Mouse (Mus musculus): Measurements from ENCODE around the gene 1700013F07Rik. TPM values are rescaled to one million over a fixed set of nuclear protein-coding genes. Genes with fewer than 3 reads are reported as not detected.
"Not testable (repeated sequence)": the region's sequence is repeated elsewhere in the genome, so short reads cannot be mapped to it uniquely, and the experiment has no call there.

The 1700013F07Rik gene
- polyA plus RNA-seq, 1 experiment from 2014 or later: 0.19 TPM

- H3K9me3 ChIP-seq (replicated peaks): no peaks in the 10 kb centered on the region
- WGBS: under 1% methylated on average over 40 of the region's 42 CpGs
- peak overlapping the region; percentile 81 for H3K27ac ChIP-seq
- peak; percentile 79 for ATAC-seq (replicated peaks; ENCODE audit: insufficient number of reproducible peaks, insufficient read depth, low FRiP score, low read depth)
- no peaks in the 10 kb centered on the region for H3K4me1 ChIP-seq (replicated peaks)
- peaks cover 22% of the 10 kb centered on the region for H3K36me3 ChIP-seq
- H3K4me3 ChIP-seq: peak overlapping the region; percentile 92
- peak overlapping the region; percentile 88 for H3K4me2 ChIP-seq
- no peaks in the 10 kb centered on the region for H3K27me3 ChIP-seq
- H3K9ac ChIP-seq: peak overlapping the region; percentile 91
These were observed 20.2 kb downstream of the 1700013F07Rik start for GRCm38 (mm10) chr3:108554111-108554561.

GRCm38 (mm10) chr3:108554587-108555312 is 20.8 kb downstream of the 1700013F07Rik start:
- Histone ChIP-seq H3K9ac (peak overlapping the region; percentile 91), H3K4me1 (replicated peaks) (no peaks in the 10 kb centered on the region), H3K9me3 (replicated peaks) (no peaks in the 10 kb centered on the region), H3K27me3 (no peaks in the 10 kb centered on the region), H3K4me3 (peak overlapping the region; percentile 92), H3K36me3 (peaks cover 26% of the 10 kb centered on the region), H3K4me2 (peak overlapping the region; percentile 88), H3K27ac (peak overlapping the region; percentile 81)
- WGBS: 18% methylated on average over 22 of the region's 22 CpGs
- peak; percentile 93 for ATAC-seq (replicated peaks; ENCODE audit: insufficient number of reproducible peaks, insufficient read depth, low FRiP score, low read depth)

GRCm38 (mm10) chr3:108557888-108558287 is 23.9 kb downstream of the 1700013F07Rik start:
- H3K4me3 ChIP-seq: no peak overlapping the region
- no peak overlapping the region for H3K27ac ChIP-seq
- H3K36me3 ChIP-seq: peaks cover 32% of the 10 kb centered on the region
- no peaks in the 10 kb centered on the region for H3K9me3 ChIP-seq (replicated peaks)
- H3K4me2 ChIP-seq: no peak overlapping the region
- no peak overlapping the region for H3K9ac ChIP-seq
- 92% methylated on average over 4 of the region's 4 CpGs for WGBS
- no peaks in the 10 kb centered on the region for H3K27me3 ChIP-seq
- H3K4me1 ChIP-seq (replicated peaks): peaks cover 10% of the 10 kb centered on the region
- no peak for ATAC-seq (replicated peaks; ENCODE audit: insufficient number of reproducible peaks, insufficient read depth, low FRiP score, low read depth)

GRCm38 (mm10) chr3:108562133-108562730 is 28.3 kb downstream of the 1700013F07Rik start, which contains the start of gene Tmem167b:
Gene Tmem167b, minus strand, starts transcription at chr3:108562466.
- peak within 1 kb of the TSS; percentile 84 for H3K9ac ChIP-seq
- peaks cover 26% of the 10 kb centered on the region for H3K36me3 ChIP-seq
- H3K27ac ChIP-seq: peak within 1 kb of the TSS; percentile 95
- under 1% methylated on average over 45 of the region's 45 CpGs for WGBS
- peaks cover 17% of the 10 kb centered on the region for H3K4me1 ChIP-seq (replicated peaks)
- H3K4me3 ChIP-seq: peak within 1 kb of the TSS; percentile 93
- ATAC-seq (replicated peaks; ENCODE audit: insufficient number of reproducible peaks, insufficient read depth, low FRiP score, low read depth): peak; percentile 96
- no peaks in the 10 kb centered on the region for H3K9me3 ChIP-seq (replicated peaks)
- peak within 1 kb of the TSS; percentile 76 for H3K4me2 ChIP-seq
- 0 out of 2 replicates have a peak, but pooled peaks cover 2% of the 10 kb centered on the region for H3K27me3 ChIP-seq

- Histone ChIP-seq H3K4me3 (peak overlapping the region; percentile 93), H3K4me2 (peak overlapping the region; percentile 76), H3K4me1 (replicated peaks) (peaks cover 17% of the 10 kb centered on the region), H3K9me3 (replicated peaks) (no peaks in the 10 kb centered on the region), H3K27me3 (0 out of 2 replicates have a peak, but pooled peaks cover 4% of the 10 kb centered on the region), H3K36me3 (peaks cover 23% of the 10 kb centered on the region), H3K9ac (peak overlapping the region; percentile 43), H3K27ac (peak overlapping the region; percentile 95)
- peak; percentile 57 for ATAC-seq (replicated peaks; ENCODE audit: insufficient number of reproducible peaks, insufficient read depth, low FRiP score, low read depth)
- 8% methylated on average over 15 of the region's 15 CpGs for WGBS
These were observed 28.9 kb downstream of the 1700013F07Rik start for GRCm38 (mm10) chr3:108562777-108563271.

GRCm38 (mm10) chr3:108563309-108563708 is 29.4 kb downstream of the 1700013F07Rik start:
- peak overlapping the region; percentile 93 for H3K4me3 ChIP-seq
- H3K36me3 ChIP-seq: peaks cover 18% of the 10 kb centered on the region
- H3K27ac ChIP-seq: peak overlapping the region; percentile 95
- peak overlapping the region; percentile 76 for H3K4me2 ChIP-seq
- peaks cover 17% of the 10 kb centered on the region for H3K4me1 ChIP-seq (replicated peaks)
- 0 out of 2 replicates have a peak, but pooled peaks cover 7% of the 10 kb centered on the region for H3K27me3 ChIP-seq
- 4% methylated on average over 4 of the region's 4 CpGs for WGBS
- H3K9me3 ChIP-seq (replicated peaks): no peaks in the 10 kb centered on the region
- ATAC-seq (replicated peaks; ENCODE audit: insufficient number of reproducible peaks, insufficient read depth, low FRiP score, low read depth): no peak
- peak overlapping the region; percentile 43 for H3K9ac ChIP-seq

GRCm38 (mm10) chr3:108567990-108568877 is 34.3 kb downstream of the 1700013F07Rik start:
- Histone ChIP-seq H3K27ac (no peak overlapping the region), H3K9me3 (replicated peaks) (no peaks in the 10 kb centered on the region), H3K9ac (no peak overlapping the region), H3K27me3 (peaks cover 9% of the 10 kb centered on the region), H3K4me3 (no peak overlapping the region), H3K36me3 (no peaks in the 10 kb centered on the region), H3K4me1 (replicated peaks) (peaks cover 9% of the 10 kb centered on the region), H3K4me2 (no peak overlapping the region)
- WGBS: 57% methylated on average over 15 of the region's 15 CpGs
- no peak for ATAC-seq (replicated peaks; ENCODE audit: insufficient number of reproducible peaks, insufficient read depth, low FRiP score, low read depth)

- not testable (repeated sequence) for H3K4me3 ChIP-seq; H3K9ac ChIP-seq; H3K9me3 ChIP-seq (replicated peaks); H3K27me3 ChIP-seq; H3K4me2 ChIP-seq; H3K27ac ChIP-seq; ATAC-seq (replicated peaks; ENCODE audit: insufficient number of reproducible peaks, insufficient read depth, low FRiP score, low read depth); H3K36me3 ChIP-seq; H3K4me1 ChIP-seq (replicated peaks)
- WGBS: 42% methylated on average over 3 of the region's 3 CpGs
These were observed 35.7 kb downstream of the 1700013F07Rik start for GRCm38 (mm10) chr3:108569636-108570035.

- peaks cover 9% of the 10 kb centered on the region for H3K27me3 ChIP-seq
- peak overlapping the region; percentile 77 for H3K4me3 ChIP-seq
- H3K4me2 ChIP-seq: peak overlapping the region; percentile 71
- H3K36me3 ChIP-seq: no peaks in the 10 kb centered on the region
- no peak for ATAC-seq (replicated peaks; ENCODE audit: insufficient number of reproducible peaks, insufficient read depth, low FRiP score, low read depth)
- WGBS: 82% methylated on average over 14 of the region's 14 CpGs
- peaks cover 6% of the 10 kb centered on the region for H3K4me1 ChIP-seq (replicated peaks)
- no peak overlapping the region for H3K9ac ChIP-seq
- no peaks in the 10 kb centered on the region for H3K9me3 ChIP-seq (replicated peaks)
- H3K27ac ChIP-seq: no peak overlapping the region
These were observed 36.9 kb downstream of the 1700013F07Rik start for GRCm38 (mm10) chr3:108570813-108571212.

GRCm38 (mm10) chr3:108571443-108572294 is 37.7 kb downstream of the 1700013F07Rik start, which contains the start of gene Taf13:
Gene Taf13, plus strand, starts transcription at chr3:108571698.
- Histone ChIP-seq H3K4me1 (replicated peaks) (peaks cover 6% of the 10 kb centered on the region), H3K9me3 (replicated peaks) (no peaks in the 10 kb centered on the region), H3K4me2 (peak within 1 kb of the TSS; percentile 71), H3K4me3 (peak within 1 kb of the TSS; percentile 77), H3K36me3 (no peaks in the 10 kb centered on the region), H3K27ac (peak within 1 kb of the TSS; percentile 78), H3K27me3 (peaks cover 7% of the 10 kb centered on the region), H3K9ac (peak within 1 kb of the TSS; percentile 77)
- WGBS: 1% methylated on average over 42 of the region's 42 CpGs
- ATAC-seq (replicated peaks; ENCODE audit: insufficient number of reproducible peaks, insufficient read depth, low FRiP score, low read depth): peak; percentile 97

Measured in heart, embryonic 15.5 days (tissue).